14 mouse cellular contexts compared by ENCODE assay signal in the genomic region with DNA sequence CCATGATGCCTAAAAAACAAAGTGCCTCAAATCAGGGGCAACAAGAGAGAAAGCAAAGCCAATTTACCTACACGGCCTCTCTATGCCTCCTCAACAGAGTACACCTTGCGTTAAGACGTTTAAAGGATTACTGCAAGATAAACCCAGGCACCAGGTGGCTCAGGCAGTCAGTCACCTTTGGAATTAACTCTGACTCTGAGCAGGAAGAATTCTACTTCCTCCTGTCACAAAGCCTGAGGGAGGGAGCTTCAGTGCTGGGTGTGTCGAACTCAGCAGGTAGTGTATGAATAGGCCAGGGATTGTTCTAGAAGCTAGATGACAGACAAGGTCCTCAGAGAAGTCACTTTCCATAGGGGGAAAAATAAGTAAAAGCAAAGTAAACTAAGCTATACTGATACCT. TPM values are rescaled to one million over a fixed set of nuclear protein-coding genes. Genes with fewer than 3 reads are reported as not detected.
DNase-seq lines count a peak whose midpoint lies in the region.
"Had no signal": no experiment of that assay in that cellular context is flagged by ENCODE, and none has a peak within 500 bp of the region (broad histone marks: within the 10 kb centered on the region; RNA-seq: fewer than 3 reads in every experiment).

No protein-coding gene starts in this region.

- peak; percentile 81 for DNase-seq in retina, adult 2 months (ENCODE audit: low read depth, low spot score)
- no peak for DNase-seq in retina, embryonic 14.5 days (ENCODE audit: low spot score)
- peak; percentile 51 for DNase-seq in ZHBTc4 (ENCODE audit: low read depth, low spot score)
- peak; percentile 42 for DNase-seq in retina, postnatal 7 days (ENCODE audit: low read depth, low spot score)
- peak; percentile 62 for DNase-seq in yolk sac, embryonic 10.5 days (ENCODE audit: low spot score)
- DNase-seq in cerebellum, adult 11-12 months, result no peak
- no peak for DNase-seq in left cerebral cortex, adult 18-20 months (ENCODE audit: low spot score in 2 of 2)
- no peak for DNase-seq in heart, adult 9 months (ENCODE audit: low spot score in 2 of 2)
- DNase-seq: adrenal gland, adult 2 months; cerebellum, adult 11 months; cerebellum, postnatal 10 days; kidney, postnatal 10 days; liver, postnatal 0 days; lung, postnatal 10 days had no signal

RNA-seq across cellular contexts. Expression of gene Fam120a, which starts 9.2 kb away (rescaled TPM):
- 100 to 1,000 TPM; 106 to 111 TPM for total RNA-seq in left cerebral cortex, adult 18-20 months (2021)

Comparison
In these comparisons a context has a peak if more than half of its experiments do, and no peak if none do; other contexts are left out.
1. DNase-seq: peak in retina, adult 2 months (single experiment), ZHBTc4 (single experiment), retina, postnatal 7 days (single experiment) and yolk sac, embryonic 10.5 days (single experiment); none in retina, embryonic 14.5 days (single experiment), cerebellum, adult 11-12 months (single experiment), left cerebral cortex, adult 18-20 months (0 of 2) and heart, adult 9 months (0 of 2).